Mouse (Mus musculus): Measurements from ENCODE around the gene Olfr698. TPM values are rescaled to one million over a fixed set of nuclear protein-coding genes. Genes with fewer than 3 reads are reported as not detected.
A peak's percentile ranks its signal among the peaks of the same experiment; 100 is the strongest.
"Not testable (repeated sequence)": the region's sequence is repeated elsewhere in the genome, so short reads cannot be mapped to it uniquely, and the experiment has no call there.

Gene Olfr698
- total RNA-seq (2015) (not detected in 2 replicates), total RNA-seq (2017) (not detected in 2 replicates)

GRCm38 (mm10) chr7:106755297-106755696 is at the start of gene Olfr698:
Olfr698 (minus strand) TSS chr7:106755397.
- no peak for ATAC-seq (ENCODE audit: poor library complexity, severe bottlenecking)

DNA sequence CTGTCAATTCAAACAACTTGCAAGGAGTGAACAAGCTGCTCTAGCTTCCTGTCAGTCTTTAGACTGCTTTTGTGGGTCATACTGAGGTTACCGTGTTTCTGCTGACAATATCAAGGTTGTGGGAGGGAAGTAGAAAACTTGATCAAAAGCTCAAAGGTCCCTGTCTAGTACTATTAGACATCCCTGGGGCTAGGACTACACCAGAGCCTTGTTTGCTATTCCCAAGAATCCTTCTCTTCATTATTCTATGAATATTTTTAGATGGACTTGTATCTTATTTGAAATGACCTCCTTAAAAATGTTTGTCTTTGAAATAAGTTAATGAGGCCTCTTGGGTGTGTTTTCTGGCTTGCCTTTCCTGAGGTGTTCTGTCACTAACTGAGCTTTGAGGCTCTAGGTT is 37.9 kb upstream of the Olfr698 start, which contains the start of gene Olfr699:
TSS of gene Olfr699 (minus strand) at position 101 of the 400 bp plus-strand sequence.
- no peak for ATAC-seq (ENCODE audit: poor library complexity, severe bottlenecking)

DNA sequence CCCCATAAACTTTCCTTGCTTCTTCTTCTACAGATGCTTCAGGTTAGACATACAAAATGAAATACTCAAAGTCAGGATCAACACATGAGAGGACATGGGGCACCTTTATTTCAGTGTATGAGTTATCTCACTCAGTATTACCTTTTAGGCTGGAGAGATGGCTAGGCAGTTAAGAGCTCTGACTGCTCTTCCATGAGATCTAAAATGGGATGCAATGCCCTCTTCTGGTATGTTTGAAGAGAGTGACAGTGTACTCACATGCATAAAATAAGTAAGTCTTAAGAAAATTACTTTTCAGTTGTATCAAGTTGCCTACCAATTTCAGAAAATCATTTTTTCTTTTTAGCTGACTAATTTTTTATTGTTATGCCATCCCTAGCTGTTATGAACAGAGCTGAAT is 33.1 kb upstream of the Olfr698 start:
- 0 out of 2 replicates have a peak, but pooled peaks have one; percentile 40 for ATAC-seq (ENCODE audit: poor library complexity, severe bottlenecking)

- not testable (repeated sequence) for ATAC-seq (ENCODE audit: poor library complexity, severe bottlenecking)
Observed at GRCm38 (mm10) chr7:106761008-106761407, 5.8 kb upstream of the Olfr698 start.

GRCm38 (mm10) chr7:106758800-106759199 is 3.6 kb upstream of the Olfr698 start:
- peak; percentile 98 for ATAC-seq (ENCODE audit: poor library complexity, severe bottlenecking)

- no peak for ATAC-seq (ENCODE audit: poor library complexity, severe bottlenecking)
Observed at GRCm38 (mm10) chr7:106745811-106746210, 9.4 kb downstream of the Olfr698 start.

- ATAC-seq (ENCODE audit: poor library complexity, severe bottlenecking) = no peak
Observed at GRCm38 (mm10) chr7:106742343-106742742, 12.9 kb downstream of the Olfr698 start, which contains the start of gene Olfr697. Olfr697 (minus strand) TSS chr7:106742443.

DNA sequence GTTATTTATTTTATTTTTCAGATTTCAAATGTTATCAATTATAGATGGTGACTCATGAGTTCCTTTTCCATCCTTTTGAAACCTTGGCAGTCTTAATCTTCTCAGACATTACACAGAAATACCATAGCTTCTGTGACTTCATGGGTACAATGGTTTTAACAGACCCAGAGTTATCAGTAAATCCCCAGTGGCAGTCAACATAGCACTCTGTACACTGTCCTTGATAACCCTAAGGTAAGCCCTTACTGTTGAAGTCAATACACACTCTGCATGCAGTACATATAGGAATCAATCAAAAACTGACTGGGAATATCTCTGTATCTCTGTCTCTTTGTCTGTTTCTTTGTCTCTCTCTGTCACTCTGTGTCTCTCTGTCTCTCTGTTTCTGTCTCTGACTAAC is 18.2 kb downstream of the Olfr698 start:
- ATAC-seq (ENCODE audit: poor library complexity, severe bottlenecking) = no peak

DNA sequence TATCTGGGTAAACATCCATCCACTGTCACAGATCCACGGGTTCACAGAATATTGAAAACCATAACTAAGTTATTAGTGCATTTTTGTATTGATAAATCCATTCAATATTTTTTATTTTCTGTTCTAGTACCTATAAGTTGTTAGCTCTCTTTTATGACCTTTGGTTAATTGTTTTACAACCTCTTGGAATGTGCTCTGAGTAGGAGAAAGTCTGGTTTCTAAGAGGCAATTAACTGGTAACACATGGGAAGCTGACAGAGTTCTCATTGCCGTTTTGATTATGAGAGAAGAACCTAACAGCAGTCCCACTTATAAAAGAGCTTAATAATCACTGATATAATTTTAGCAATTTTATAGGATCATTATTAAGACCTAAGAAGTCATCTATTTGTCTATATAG is 21.5 kb downstream of the Olfr698 start:
- ATAC-seq (ENCODE audit: poor library complexity, severe bottlenecking) = no peak

GRCm38 (mm10) chr7:106725654-106726053 is 29.5 kb downstream of the Olfr698 start:
- not testable (repeated sequence) for ATAC-seq (ENCODE audit: poor library complexity, severe bottlenecking)

DNA sequence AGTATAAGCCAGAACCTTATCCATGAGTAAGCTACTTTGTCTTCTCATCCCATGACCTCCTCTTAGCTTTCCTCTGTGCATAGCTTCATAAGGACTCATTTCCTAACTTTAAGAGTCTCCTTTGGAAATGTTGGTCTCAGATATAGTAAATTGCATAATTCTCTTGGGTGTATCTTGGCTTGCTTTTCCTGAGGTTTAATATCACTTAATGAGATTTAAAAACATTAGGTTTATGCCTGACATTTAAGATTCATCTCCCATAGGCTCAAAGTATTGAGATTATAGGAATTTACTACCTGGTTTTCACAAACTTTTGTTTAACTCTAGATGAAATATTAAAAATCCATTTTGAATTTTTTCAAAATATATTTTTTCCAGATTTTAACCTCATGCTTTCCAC is 38.9 kb downstream of the Olfr698 start, which contains the start of gene Olfr695:
TSS of gene Olfr695 (minus strand) at position 101 of the 400 bp plus-strand sequence.
- no peak for ATAC-seq (ENCODE audit: poor library complexity, severe bottlenecking)

DNA sequence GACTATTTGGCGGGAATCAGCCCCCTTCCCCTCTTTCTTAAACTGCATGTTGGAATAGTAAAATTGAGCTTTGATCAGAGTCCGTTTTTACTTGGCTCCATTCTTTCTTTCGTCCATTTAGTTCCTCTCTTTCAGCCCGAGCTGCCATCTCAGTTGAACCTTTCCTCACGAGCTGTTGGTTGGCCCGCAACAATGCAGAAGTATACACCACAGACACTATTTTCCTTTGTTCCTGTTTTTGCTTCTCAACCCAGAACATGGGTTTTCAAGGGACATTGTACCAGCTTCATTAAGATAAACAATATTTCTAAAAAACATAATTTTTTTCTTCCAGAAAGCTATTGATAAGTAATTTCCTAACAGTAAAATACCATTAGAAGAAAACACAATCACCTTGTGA is 43.7 kb downstream of the Olfr698 start:
- ATAC-seq (ENCODE audit: poor library complexity, severe bottlenecking) = peak; percentile 99

GRCm38 (mm10) chr7:106707705-106708104 is 47.5 kb downstream of the Olfr698 start:
- ATAC-seq (ENCODE audit: poor library complexity, severe bottlenecking) = not testable (repeated sequence)

Other genes with a start within 250 kb of the Olfr698 start
- gene Olfr693, start 74.8 kb downstream of the Olfr698 start, total RNA-seq (2015) = not detected in 2 replicates
- not detected in 2 replicates for gene Olfr693, start 74.8 kb downstream of the Olfr698 start, total RNA-seq (2017)
- 0.04 TPM in 1 of 2 replicates, not detected in the other for gene Olfr694, start 63.6 kb downstream of the Olfr698 start, total RNA-seq (2015)
- gene Olfr694, start 63.6 kb downstream of the Olfr698 start, total RNA-seq (2017) = not detected in 2 replicates
- not detected in 2 replicates for gene Olfr695, start 39.0 kb downstream of the Olfr698 start, total RNA-seq (2015)
- gene Olfr695, start 39.0 kb downstream of the Olfr698 start, total RNA-seq (2017) = not detected in 2 replicates
- not detected in 2 replicates for gene Olfr697, start 13.0 kb downstream of the Olfr698 start, total RNA-seq (2015)
- gene Olfr697, start 13.0 kb downstream of the Olfr698 start, total RNA-seq (2017) = not detected in 2 replicates
- not detected in 2 replicates for gene Olfr699, start 37.8 kb upstream of the Olfr698 start, total RNA-seq (2015)
- not detected in 2 replicates for gene Olfr699, start 37.8 kb upstream of the Olfr698 start, total RNA-seq (2017)
- not detected in 2 replicates for gene Olfr700, start 53.4 kb upstream of the Olfr698 start, total RNA-seq (2015)
- gene Olfr700, start 53.4 kb upstream of the Olfr698 start, total RNA-seq (2017) = 0.73 TPM in 1 of 2 replicates, not detected in the other
- gene Olfr701, start 58.7 kb upstream of the Olfr698 start, total RNA-seq (2015) = not detected in 2 replicates
- not detected in 2 replicates for gene Olfr701, start 58.7 kb upstream of the Olfr698 start, total RNA-seq (2017)
- gene Olfr702, start 78.5 kb upstream of the Olfr698 start, total RNA-seq (2015) = not detected in 2 replicates
- not detected in 2 replicates for gene Olfr702, start 78.5 kb upstream of the Olfr698 start, total RNA-seq (2017)
- not detected in 2 replicates for gene Olfr703, start 88.0 kb upstream of the Olfr698 start, total RNA-seq (2015)
- not detected in 2 replicates for gene Olfr703, start 88.0 kb upstream of the Olfr698 start, total RNA-seq (2017)
- gene Olfr704, start 107.8 kb upstream of the Olfr698 start, total RNA-seq (2015) = not detected in 2 replicates
- not detected in 2 replicates for gene Olfr704, start 107.8 kb upstream of the Olfr698 start, total RNA-seq (2017)
- not detected in 2 replicates for gene Olfr705, start 121.5 kb upstream of the Olfr698 start, total RNA-seq (2015)
- gene Olfr705, start 121.5 kb upstream of the Olfr698 start, total RNA-seq (2017) = not detected in 2 replicates
- gene Olfr706, start 132.8 kb upstream of the Olfr698 start, total RNA-seq (2015) = not detected in 2 replicates
- gene Olfr706, start 132.8 kb upstream of the Olfr698 start, total RNA-seq (2017) = not detected in 2 replicates
- not detected in 2 replicates for gene Olfr707, start 145.8 kb upstream of the Olfr698 start, total RNA-seq (2015)
- not detected in 2 replicates for gene Olfr707, start 145.8 kb upstream of the Olfr698 start, total RNA-seq (2017)
- not detected in 2 replicates for gene Olfr1532-ps1, start 152.6 kb upstream of the Olfr698 start, total RNA-seq (2015)
- gene Olfr1532-ps1, start 152.6 kb upstream of the Olfr698 start, total RNA-seq (2017) = not detected in 2 replicates
- not detected in 2 replicates for gene Olfr709-ps1, start 176.8 kb upstream of the Olfr698 start, total RNA-seq (2015)
- gene Olfr709-ps1, start 176.8 kb upstream of the Olfr698 start, total RNA-seq (2017) = not detected in 2 replicates
- not detected in 2 replicates for gene Olfr710, start 192.9 kb upstream of the Olfr698 start, total RNA-seq (2015)
- gene Olfr710, start 192.9 kb upstream of the Olfr698 start, total RNA-seq (2017) = not detected in 2 replicates
- gene Olfr6, start 208.5 kb upstream of the Olfr698 start, total RNA-seq (2015) = not detected in 2 replicates
- not detected in 2 replicates for gene Olfr6, start 208.5 kb upstream of the Olfr698 start, total RNA-seq (2017)
- gene Olfr711, start 220.1 kb upstream of the Olfr698 start, total RNA-seq (2015) = not detected in 2 replicates
- not detected in 2 replicates for gene Olfr711, start 220.1 kb upstream of the Olfr698 start, total RNA-seq (2017)